Mouse (Mus musculus) embryonic facial prominence, embryonic 14.5 days (tissue): ENCODE results near the gene Angel1. TPM values are rescaled to one million over a fixed set of nuclear protein-coding genes. Genes with fewer than 3 reads are reported as not detected.

Experiments
- ATAC-seq: fragments of 200-750 bp; cut with Nextera tagmentation; 2 replicates; pipeline ENCODE4 v1.8.0; 2017; ENCODE audit warnings: low read depth, moderate number of reproducible peaks, moderate TSS enrichment
- DNase-seq: peaks from one replicate; pipeline ENCODE4 v3.0.0-alpha.2; 2015; ENCODE audit warnings: low spot score
- H3K27ac ChIP-seq: fragments of 300-500 bp; sonication (generic); replicated peaks from 2 replicates; pipeline ENCODE4 v1.5.1; 2014; ENCODE audit warnings: low read depth, mild to moderate bottlenecking, low read length, moderate library complexity
- H3K27me3 ChIP-seq: fragments of 300-500 bp; sonication (generic); replicated peaks from 2 replicates; pipeline ENCODE4 v1.6.1; 2014; ENCODE audit warnings: low read length; ENCODE audit not compliant: control insufficient read depth, insufficient read depth
- H3K36me3 ChIP-seq: fragments of 300-500 bp; sonication (generic); 2 replicates; pipeline ENCODE4 v1.6.1; 2014; ENCODE audit warnings: low read length, mixed read lengths; ENCODE audit not compliant: control insufficient read depth, insufficient read depth
- H3K4me1 ChIP-seq: fragments of 300-500 bp; sonication (generic); 2 replicates; pipeline ENCODE4 v1.6.1; 2014; ENCODE audit warnings: antibody characterized with exemption, low read length; ENCODE audit not compliant: control insufficient read depth, insufficient read depth
- H3K4me2 ChIP-seq: fragments of 300-500 bp; sonication (generic); 2 replicates; pipeline ENCODE4 v1.6.1; 2014; ENCODE audit warnings: low read depth, mild to moderate bottlenecking, low read length, moderate library complexity, mixed read lengths
- H3K4me3 ChIP-seq: fragments of 300-500 bp; sonication (generic); 2 replicates; pipeline ENCODE4 v1.5.1; 2014; ENCODE audit warnings: low read depth, mild to moderate bottlenecking, low read length
- H3K9ac ChIP-seq: fragments of 300-500 bp; sonication (generic); 2 replicates; pipeline ENCODE4 v1.6.1; 2014; ENCODE audit warnings: low read depth, mild to moderate bottlenecking, low read length, moderate library complexity, mixed read lengths
- H3K9me3 ChIP-seq: fragments of 300-500 bp; sonication (generic); 2 replicates; pipeline ENCODE4 v1.6.1; 2016; ENCODE audit warnings: low read length; ENCODE audit not compliant: control insufficient read depth
- WGBS: fragments of 180-500 bp; shearing (Covaris S2); extraction: QIAGEN DNeasy Blood & Tissue Kit; methylation state at CpG from one replicate; pipeline ENCODE4 v1.1.7; 2014; 5-methylcytosine and 5-hydroxymethylcytosine counted together
- polyA plus RNA-seq: library from polyadenylated mRNA; unstranded; fragments of >200 nt; fragmentation: Nextera tagmentation; extraction: Ambion mirVana; gene quantifications from 2 replicates; pipeline ENCODE4 v1.2.1, GENCODE M21; 2014

Gene Angel1
- 12.9 TPM in 2 replicates for polyA plus RNA-seq

- Histone ChIP-seq H3K36me3 (no peaks in the 10 kb centered on the region), H3K27ac (peak within 1 kb of the TSS; percentile 50), H3K4me1 (peaks cover 7% of the 10 kb centered on the region; the same call in 1 of the 2 replicates), H3K4me3 (peak within 1 kb of the TSS; percentile 72), H3K9ac (peak within 1 kb of the TSS; percentile 67), H3K9me3 (no peaks in the 10 kb centered on the region), H3K4me2 (peak within 1 kb of the TSS; percentile 92), H3K27me3 (no peaks in the 10 kb centered on the region)
- under 1% methylated on average over 30 of the region's 44 CpGs for WGBS
- ATAC-seq, result peak; percentile 99
- DNase-seq, result peak; percentile 98
Observed at GRCm38 (mm10) chr12:86726120-86726640, at the start of gene Angel1. Gene Angel1 (minus strand): TSS chr12:86726460.

- H3K27me3 ChIP-seq, result no peaks in the 10 kb centered on the region
- DNase-seq (peak; percentile 83), ATAC-seq (peak; percentile 47)
- H3K4me1 ChIP-seq, result peaks cover 17% of the 10 kb centered on the region
- no peak overlapping the region for H3K4me3 ChIP-seq
- peak overlapping the region; percentile 75 for H3K27ac ChIP-seq
- no peak overlapping the region for H3K4me2 ChIP-seq
- 52% methylated on average over 7 of the region's 7 CpGs for WGBS
- H3K9me3 ChIP-seq, result no peaks in the 10 kb centered on the region
- peak overlapping the region; percentile 8; the same call in 1 of the 2 replicates for H3K9ac ChIP-seq
- no peaks in the 10 kb centered on the region for H3K36me3 ChIP-seq
Observed at GRCm38 (mm10) chr12:86775561-86776280, 49.5 kb upstream of the Angel1 start.

- Histone ChIP-seq H3K36me3 (no peaks in the 10 kb centered on the region), H3K9ac (no peak overlapping the region), H3K27me3 (no peaks in the 10 kb centered on the region), H3K4me3 (no peak overlapping the region), H3K27ac (no peak overlapping the region), H3K4me1 (peaks cover 31% of the 10 kb centered on the region), H3K4me2 (no peak overlapping the region), H3K9me3 (no peaks in the 10 kb centered on the region)
- ATAC-seq (no peak), DNase-seq (no peak)
- 10% methylated on average over 3 of the region's 3 CpGs for WGBS
Observed at GRCm38 (mm10) chr12:86772551-86772950, 46.3 kb upstream of the Angel1 start.

- H3K36me3 ChIP-seq, result no peaks in the 10 kb centered on the region
- no peak overlapping the region for H3K9ac ChIP-seq
- no peak overlapping the region for H3K4me3 ChIP-seq
- peak; percentile 89 for ATAC-seq
- H3K9me3 ChIP-seq, result no peaks in the 10 kb centered on the region
- H3K27me3 ChIP-seq, result no peaks in the 10 kb centered on the region
- 9% methylated on average over 12 of the region's 12 CpGs for WGBS
- peaks cover 31% of the 10 kb centered on the region for H3K4me1 ChIP-seq
- DNase-seq, result peak; percentile 98
- no peak overlapping the region for H3K4me2 ChIP-seq
- H3K27ac ChIP-seq, result no peak overlapping the region
Observed at GRCm38 (mm10) chr12:86771823-86772427, 45.7 kb upstream of the Angel1 start.

- no peaks in the 10 kb centered on the region for H3K9me3 ChIP-seq
- 22% methylated on average over 3 of the region's 3 CpGs for WGBS
- H3K4me1 ChIP-seq, result peaks cover 29% of the 10 kb centered on the region
- no peak overlapping the region for H3K9ac ChIP-seq
- H3K36me3 ChIP-seq, result no peaks in the 10 kb centered on the region
- H3K4me3 ChIP-seq, result no peak overlapping the region
- ATAC-seq (no peak), DNase-seq (no peak)
- H3K27me3 ChIP-seq, result no peaks in the 10 kb centered on the region
- H3K27ac ChIP-seq, result peak overlapping the region; percentile 52
- no peak overlapping the region for H3K4me2 ChIP-seq
Observed at GRCm38 (mm10) chr12:86770927-86771326, 44.7 kb upstream of the Angel1 start.

- H3K4me2 ChIP-seq, result no peak overlapping the region
- peaks cover 24% of the 10 kb centered on the region for H3K4me1 ChIP-seq
- 19% methylated on average over 4 of the region's 4 CpGs for WGBS
- H3K9me3 ChIP-seq, result no peaks in the 10 kb centered on the region
- ATAC-seq, result peak; percentile 39
- no peaks in the 10 kb centered on the region for H3K27me3 ChIP-seq
- H3K27ac ChIP-seq, result peak overlapping the region; percentile 79
- DNase-seq, result peak; percentile 83
- peak overlapping the region; percentile 0; the same call in 1 of the 2 replicates for H3K9ac ChIP-seq
- no peak overlapping the region for H3K4me3 ChIP-seq
- H3K36me3 ChIP-seq, result no peaks in the 10 kb centered on the region
Observed at GRCm38 (mm10) chr12:86770261-86770670, 44.0 kb upstream of the Angel1 start.

- ATAC-seq (no peak), DNase-seq (no peak)
- H3K4me3 ChIP-seq, result no peak overlapping the region
- H3K9ac ChIP-seq, result no peak overlapping the region; the same call in 1 of the 2 replicates
- peak overlapping the region; percentile 79 for H3K27ac ChIP-seq
- peaks cover 24% of the 10 kb centered on the region for H3K4me1 ChIP-seq
- H3K9me3 ChIP-seq, result no peaks in the 10 kb centered on the region
- no peaks in the 10 kb centered on the region for H3K36me3 ChIP-seq
- no peaks in the 10 kb centered on the region for H3K27me3 ChIP-seq
- no peak overlapping the region for H3K4me2 ChIP-seq
Observed at GRCm38 (mm10) chr12:86769819-86770218, 43.6 kb upstream of the Angel1 start.

GRCm38 (mm10) chr12:86768986-86769580, 42.8 kb upstream of the Angel1 start:
- 29% methylated on average over 4 of the region's 4 CpGs for WGBS
- ATAC-seq, result no peak
- H3K36me3 ChIP-seq, result no peaks in the 10 kb centered on the region
- H3K27ac ChIP-seq, result no peak overlapping the region
- no peaks in the 10 kb centered on the region for H3K27me3 ChIP-seq
- no peaks in the 10 kb centered on the region for H3K9me3 ChIP-seq
- H3K9ac ChIP-seq, result no peak overlapping the region
- peaks cover 24% of the 10 kb centered on the region for H3K4me1 ChIP-seq
- DNase-seq, result peak; percentile 42
- H3K4me2 ChIP-seq, result no peak overlapping the region
- H3K4me3 ChIP-seq, result no peak overlapping the region
